Mouse (Mus musculus) right cerebral cortex, postnatal 10 days (tissue): ENCODE measurements around the gene Sdk1.

Source experiments
- DNase-seq, 2 experiments: peaks; one replicate each; pipeline ENCODE4 v3.0.0; 2021; ENCODE audit warnings: low spot score in 2 of 2

Sdk1 gene

DNA sequence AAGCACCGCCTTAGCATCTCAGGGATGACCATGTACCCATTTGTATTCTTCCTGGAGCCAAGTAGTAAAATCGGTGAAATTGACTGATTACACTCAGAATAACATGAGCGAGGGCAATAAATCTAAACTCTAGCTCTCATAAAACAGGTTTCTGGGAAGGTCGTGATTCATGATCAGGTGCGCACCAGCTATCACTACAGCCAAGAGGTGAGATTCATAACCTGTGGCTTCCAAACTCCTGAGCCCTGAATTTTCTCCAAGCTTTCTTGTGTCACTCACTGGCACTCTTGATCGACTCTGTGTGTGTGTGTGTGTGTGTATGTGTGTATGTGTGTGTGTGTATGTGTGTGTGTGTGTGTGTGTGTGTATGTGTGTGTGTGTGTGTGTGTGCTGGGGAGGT, 522.8 kb downstream of the Sdk1 start:
- DNase-seq, result no peak

DNA sequence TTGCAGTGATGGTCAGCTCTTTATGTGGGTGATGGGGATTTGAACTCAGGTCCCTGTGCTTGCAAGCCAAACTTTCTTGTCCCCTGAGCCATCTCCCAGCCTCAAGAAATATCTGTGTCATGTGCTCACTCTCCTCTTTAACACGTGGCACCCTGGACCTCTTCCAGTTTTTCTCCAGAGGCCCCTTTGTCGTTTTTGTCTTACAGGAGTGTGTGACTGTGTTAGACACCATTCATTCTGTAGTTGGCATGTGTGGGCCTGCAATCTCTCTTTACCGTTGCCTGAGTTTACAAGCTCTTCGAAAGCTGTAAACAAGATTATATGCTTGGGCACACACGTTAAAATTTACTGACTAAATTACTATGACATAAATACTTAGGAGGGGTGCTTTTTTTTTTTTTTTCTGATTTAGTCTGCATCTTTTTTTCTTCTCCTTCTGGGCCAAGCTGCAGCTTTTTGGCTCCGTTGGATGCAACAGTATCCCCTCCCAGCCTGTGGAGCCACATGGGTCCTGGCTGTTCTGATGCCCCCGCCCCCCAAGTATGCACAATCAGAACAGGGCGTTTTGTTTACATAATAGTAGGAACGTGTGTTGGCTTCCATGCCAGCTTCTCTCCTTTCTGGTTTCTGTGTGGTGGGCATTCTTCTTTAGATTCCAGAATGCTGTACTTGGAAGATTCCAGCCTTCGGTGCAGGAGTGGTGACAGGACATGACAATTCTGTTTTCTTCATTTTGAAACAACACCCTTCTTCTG, 527.6 kb downstream of the Sdk1 start:
- peak in 1 of 2 experiments; percentile 29 for DNase-seq

DNA sequence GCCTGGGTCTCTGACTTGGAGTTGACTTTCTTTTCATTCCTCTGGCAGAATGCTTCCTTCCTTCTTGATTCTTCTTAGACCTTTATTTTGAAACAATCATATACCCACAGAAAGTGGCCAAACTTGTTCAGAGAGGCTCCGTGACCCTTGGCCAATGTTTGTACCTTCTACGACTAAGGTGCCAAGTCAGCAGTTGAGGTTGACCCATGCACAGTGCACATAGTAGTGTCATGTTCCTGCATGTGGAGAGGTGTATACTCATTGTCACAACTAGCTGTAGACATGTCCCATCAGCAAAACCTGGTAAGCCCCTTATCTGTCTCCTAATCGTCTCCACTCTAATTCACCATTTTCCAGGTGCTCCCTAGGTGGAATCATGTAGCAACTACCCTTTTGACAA, 530.2 kb downstream of the Sdk1 start:
- no peak for DNase-seq

GRCm38 (mm10) chr5:141778231-141778630, 536.9 kb downstream of the Sdk1 start:
- DNase-seq, result no peak

- DNase-seq, result peak; percentile 29 to 43
These were observed 539.9 kb downstream of the Sdk1 start for GRCm38 (mm10) chr5:141781142-141781541.

DNA sequence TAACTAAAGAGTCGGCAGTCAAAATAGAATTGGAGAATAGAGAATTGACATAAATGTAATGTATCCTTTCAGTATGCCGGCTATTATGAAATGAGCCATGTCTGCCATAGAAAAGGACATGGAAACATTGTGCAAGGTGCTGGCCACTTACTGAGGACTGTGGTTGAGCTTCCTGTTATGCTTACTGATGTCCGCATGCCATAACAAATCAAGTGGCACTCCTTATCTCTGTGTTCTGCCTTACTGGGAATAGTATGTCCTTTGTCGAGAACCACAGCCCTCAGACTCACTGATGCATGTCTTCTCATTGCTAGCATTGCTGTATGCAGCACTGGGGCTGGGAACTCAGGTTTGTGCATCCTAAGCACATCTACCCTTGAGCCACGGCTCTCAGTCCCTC, 541.0 kb downstream of the Sdk1 start:
- DNase-seq, result no peak

DNA sequence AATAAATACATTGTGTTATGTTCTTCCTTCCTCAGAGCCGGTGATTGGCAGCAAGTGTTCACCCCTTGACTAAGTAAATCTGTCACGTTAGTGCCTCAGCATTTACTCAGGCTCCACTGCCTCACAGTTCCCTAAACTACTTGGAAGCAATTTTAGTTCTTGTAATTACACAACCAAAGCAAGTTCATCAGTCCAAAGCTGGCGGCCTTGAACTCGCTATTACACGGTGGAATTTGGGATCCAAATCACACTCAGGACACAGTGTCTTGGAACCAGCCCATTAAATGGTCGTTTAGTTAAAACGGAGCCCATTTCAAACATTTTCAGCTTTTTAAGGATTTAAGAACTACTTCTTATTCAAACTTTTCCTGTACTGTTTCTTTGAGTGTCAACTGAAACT, 542.2 kb downstream of the Sdk1 start:
- DNase-seq, result no peak

GRCm38 (mm10) chr5:141793926-141794325, 552.6 kb downstream of the Sdk1 start:
- DNase-seq, result peak in 1 of 2 experiments; percentile 24

- DNase-seq, result no peak
These were observed 582.6 kb downstream of the Sdk1 start for GRCm38 (mm10) chr5:141823823-141824330.

DNA sequence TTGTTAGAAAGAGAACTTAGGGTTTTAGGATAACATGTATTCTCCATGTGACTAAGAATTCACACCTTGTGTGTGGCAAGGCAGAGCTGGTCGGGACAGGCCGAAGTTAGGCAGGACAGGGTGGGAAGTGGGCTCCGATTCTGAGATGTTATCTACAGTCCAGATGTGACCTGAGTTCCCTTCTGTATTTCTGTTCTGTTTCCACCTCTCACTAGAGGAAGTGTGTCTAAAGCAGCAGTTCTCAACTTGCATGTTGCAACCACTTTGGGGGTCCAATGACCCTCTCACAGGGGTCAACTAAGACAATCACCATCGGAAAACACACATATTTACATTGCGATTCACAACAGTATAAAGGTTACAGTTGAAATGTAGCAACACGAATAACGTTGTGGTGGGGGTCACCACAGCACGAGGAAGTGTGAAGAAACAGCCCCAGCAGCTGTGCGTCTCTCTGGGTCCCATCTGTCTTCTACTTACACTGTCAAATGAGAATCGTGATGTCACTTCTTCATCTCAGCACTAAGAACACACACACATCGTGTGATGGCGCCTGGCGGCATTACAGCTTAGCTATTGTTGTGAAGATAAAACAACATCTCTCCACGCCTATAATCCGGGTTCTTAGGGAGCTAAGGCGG, 583.6 kb downstream of the Sdk1 start:
- no peak for DNase-seq

DNA sequence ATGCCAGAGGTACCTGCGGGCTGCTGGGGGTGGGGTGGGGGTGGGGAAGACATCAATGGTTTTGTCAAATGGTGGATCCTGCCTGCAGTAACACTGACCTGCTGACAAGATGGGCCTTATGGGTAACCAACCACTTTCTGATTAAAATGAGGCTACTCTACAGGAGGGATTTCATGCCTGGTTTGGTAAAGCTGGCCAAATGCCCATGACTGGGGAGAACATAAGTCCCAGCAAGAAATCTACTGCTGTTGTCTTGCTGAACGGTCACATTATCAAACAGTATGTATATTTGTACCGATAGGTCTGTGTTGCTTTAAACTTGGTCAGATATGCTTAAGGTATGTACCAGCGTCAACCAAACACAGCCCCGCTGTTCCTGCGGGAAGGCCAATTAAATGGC, 594.3 kb downstream of the Sdk1 start:
- DNase-seq, result no peak

GRCm38 (mm10) chr5:141836892-141837455, 595.7 kb downstream of the Sdk1 start:
- DNase-seq, result peak; percentile 36 to 50

DNA sequence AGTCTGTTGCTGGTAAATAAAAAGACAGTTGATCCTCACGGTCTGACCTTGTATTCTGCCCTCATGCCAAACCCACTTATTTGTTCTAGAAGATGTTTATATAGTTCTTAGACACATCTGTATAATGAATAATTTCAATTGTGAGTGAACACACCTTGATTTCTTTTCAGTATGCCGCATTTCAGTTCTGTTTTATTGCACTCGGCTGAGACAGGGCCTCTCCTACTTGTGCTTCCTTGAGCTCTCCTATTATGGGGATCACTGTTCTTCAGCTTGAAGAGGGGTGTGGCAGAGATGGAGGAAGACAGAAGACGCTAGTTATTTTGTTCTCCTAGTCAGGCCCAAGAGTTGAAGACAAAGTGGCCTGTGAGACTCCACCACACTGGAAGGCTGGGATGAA, 603.4 kb downstream of the Sdk1 start:
- no peak for DNase-seq

- no peak for DNase-seq
These were observed 606.4 kb downstream of the Sdk1 start for GRCm38 (mm10) chr5:141847686-141848085.

DNA sequence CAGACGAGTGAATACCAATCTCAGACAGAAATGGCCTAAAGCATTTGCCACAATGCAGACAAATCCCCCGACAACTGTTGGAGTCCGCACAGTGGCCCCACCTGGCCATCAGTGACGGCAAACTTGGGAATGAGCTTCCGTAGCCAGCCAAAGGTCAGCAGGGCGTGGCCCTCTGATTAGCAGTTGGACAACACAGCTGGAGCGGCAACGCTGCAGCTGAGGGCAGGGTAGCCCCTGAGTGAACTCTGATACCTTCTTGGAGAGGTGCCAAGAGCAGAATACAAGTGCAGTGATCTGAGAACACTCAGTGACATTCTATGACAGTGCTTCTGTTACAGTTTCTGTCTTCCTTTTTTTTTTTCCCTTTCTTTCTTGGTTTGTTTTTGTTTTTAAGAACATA, 610.9 kb downstream of the Sdk1 start:
- no peak for DNase-seq

DNA sequence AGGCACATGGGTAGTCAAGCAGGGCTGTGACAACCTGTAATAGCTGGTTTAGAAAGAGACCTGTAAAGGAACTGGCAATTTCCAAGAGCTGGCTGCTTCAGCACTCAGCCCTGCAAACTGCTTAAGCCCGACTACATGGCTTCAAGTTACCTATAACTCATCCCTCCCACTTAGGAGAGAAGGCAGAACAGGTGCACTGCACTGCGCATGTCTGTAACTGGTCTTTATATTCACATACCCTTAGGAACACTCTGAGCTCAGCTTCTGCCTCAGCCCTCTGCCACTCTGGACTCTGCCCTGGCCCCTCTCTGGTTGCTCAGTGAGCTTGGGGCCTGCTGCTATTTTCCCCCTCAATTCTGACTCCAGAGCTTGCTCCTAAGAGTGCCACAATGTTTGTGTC, 615.2 kb downstream of the Sdk1 start:
- DNase-seq, result no peak

- no peak for DNase-seq
These were observed 616.5 kb downstream of the Sdk1 start for GRCm38 (mm10) chr5:141857781-141858180.

DNA sequence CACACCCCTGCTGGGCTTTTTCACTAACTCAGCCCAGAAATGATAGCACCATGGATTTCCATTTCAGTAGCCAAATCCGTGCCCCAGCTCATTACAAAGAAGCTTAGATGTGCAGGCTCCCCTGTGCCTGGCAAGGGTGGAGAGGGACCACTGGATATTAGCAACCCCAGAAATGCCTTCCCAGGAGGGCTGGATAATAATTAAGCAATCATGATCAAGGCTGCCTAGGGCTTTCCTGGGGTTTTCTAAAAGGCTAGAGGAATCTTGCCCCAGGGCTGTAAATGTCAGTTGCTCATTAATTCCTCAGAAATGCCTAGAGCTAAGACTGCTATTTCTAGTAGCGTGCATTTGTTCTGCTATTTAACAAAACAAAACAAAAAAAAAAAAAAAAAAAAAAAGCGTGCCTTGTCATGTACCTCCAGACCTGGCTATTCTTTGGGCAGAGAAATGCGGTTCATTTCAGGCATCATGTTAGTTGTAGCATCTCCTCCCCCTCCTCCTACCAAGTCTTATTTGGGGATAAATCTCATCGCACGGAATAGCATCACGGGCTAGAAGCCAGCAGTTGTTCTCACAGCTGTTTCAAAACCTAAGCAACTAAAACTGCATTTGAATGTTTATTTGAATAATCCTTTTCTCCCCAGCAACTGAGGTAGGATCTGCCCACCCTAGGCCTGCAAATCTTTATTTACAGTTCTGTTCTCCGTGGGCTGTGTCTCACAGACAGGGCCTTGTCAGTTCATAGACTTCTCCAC, 617.3 kb downstream of the Sdk1 start:
- DNase-seq, result no peak

DNA sequence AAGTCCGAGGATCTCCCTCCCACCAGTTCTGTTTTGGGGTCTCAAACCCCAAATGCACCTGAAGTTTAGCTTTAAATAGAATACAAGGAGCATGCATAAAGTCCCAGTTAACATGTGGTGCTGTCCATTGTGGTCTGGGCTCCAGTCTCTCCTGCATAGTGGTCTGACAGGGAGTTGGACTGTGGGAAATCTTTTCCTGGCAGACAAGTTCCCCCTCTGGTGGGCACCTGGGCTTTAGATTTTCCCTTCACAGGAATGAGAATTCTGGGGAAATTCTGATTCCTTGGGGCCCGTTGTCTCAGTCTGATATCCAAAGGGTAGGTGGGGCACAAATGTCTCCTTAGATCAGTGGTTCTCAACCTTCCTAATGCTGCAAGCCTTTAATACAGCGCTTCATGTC, 624.8 kb downstream of the Sdk1 start:
- no peak for DNase-seq

GRCm38 (mm10) chr5:141873751-141874150, 632.5 kb downstream of the Sdk1 start:
- no peak for DNase-seq

- DNase-seq, result no peak
These were observed 639.4 kb downstream of the Sdk1 start for GRCm38 (mm10) chr5:141880661-141881060.

- peak; percentile 37 to 42 for DNase-seq
These were observed 642.9 kb downstream of the Sdk1 start for GRCm38 (mm10) chr5:141884111-141884647.
